Mouse (Mus musculus) urinary bladder, postnatal 10 days (tissue): ENCODE measurements around the gene Vps36.

Experiments used
- DNase-seq: peaks from one replicate; pipeline ENCODE4 v3.0.0; 2022; ENCODE audit warnings: low spot score

The Vps36 gene

GRCm38 (mm10) chr8:22214826-22215225 is 22.2 kb downstream of the Vps36 start:
- DNase-seq = no peak

GRCm38 (mm10) chr8:22226361-22226760 is 33.8 kb downstream of the Vps36 start:
- no peak for DNase-seq

- DNase-seq = no peak
Observed at GRCm38 (mm10) chr8:22227061-22227877, 34.7 kb downstream of the Vps36 start, which contains the start of gene Thsd1. Gene Thsd1 (plus strand): TSS chr8:22227313.

GRCm38 (mm10) chr8:22228621-22229020 is 36.0 kb downstream of the Vps36 start:
- DNase-seq = no peak

GRCm38 (mm10) chr8:22242986-22243385 is 50.4 kb downstream of the Vps36 start:
- DNase-seq = no peak

GRCm38 (mm10) chr8:22245663-22246062 is 53.1 kb downstream of the Vps36 start:
- no peak for DNase-seq

- no peak for DNase-seq
Observed at GRCm38 (mm10) chr8:22247956-22248355, 55.3 kb downstream of the Vps36 start.

GRCm38 (mm10) chr8:22249080-22249479 is 56.5 kb downstream of the Vps36 start:
- no peak for DNase-seq

- no peak for DNase-seq
Observed at GRCm38 (mm10) chr8:22258946-22259450, 66.4 kb downstream of the Vps36 start.

GRCm38 (mm10) chr8:22259531-22259930 is 66.9 kb downstream of the Vps36 start:
- no peak for DNase-seq

- DNase-seq = no peak
Observed at GRCm38 (mm10) chr8:22260091-22260722, 67.6 kb downstream of the Vps36 start.

GRCm38 (mm10) chr8:22262267-22262666 is 69.7 kb downstream of the Vps36 start:
- no peak for DNase-seq

GRCm38 (mm10) chr8:22264292-22264691 is 71.7 kb downstream of the Vps36 start:
- no peak for DNase-seq

GRCm38 (mm10) chr8:22264787-22265186 is 72.2 kb downstream of the Vps36 start:
- DNase-seq = no peak

GRCm38 (mm10) chr8:22265194-22265593 is 72.6 kb downstream of the Vps36 start:
- no peak for DNase-seq

GRCm38 (mm10) chr8:22266809-22267208 is 74.2 kb downstream of the Vps36 start:
- DNase-seq = no peak
